Mouse (Mus musculus) central nervous system, embryonic 11.5 days (tissue): Measurements from ENCODE around the gene Dtwd1. TPM values are rescaled to one million over a fixed set of nuclear protein-coding genes. Genes with fewer than 3 reads are reported as not detected.

Experiments
- polyA plus RNA-seq: library from polyadenylated mRNA; depleted of rRNA; stranded (reverse); fragments of >200 nt; gene quantifications from 2 replicates; pipeline ENCODE4 v1.2.3, GENCODE M21; 2012; rRNA removed

Dtwd1 gene
- polyA plus RNA-seq = 13.8 and 17.8 TPM in 2 replicates

GRCm38 (mm10) chr2:126151855-126152571 is at the start of gene Dtwd1, which contains the start of gene Fam227b:
Dtwd1 (plus strand) TSS chr2:126152141.
Fam227b (minus strand) TSS chr2:126152004.

GRCm38 (mm10) chr2:126214800-126215199 is 62.9 kb downstream of the Dtwd1 start, which contains the start of gene Gm17555:
Gm17555 (plus strand) TSS chr2:126215100.

Other genes with a start within 250 kb of the Dtwd1 start
- gene Fgf7, start 117.5 kb upstream of the Dtwd1 start, polyA plus RNA-seq = 1.2 and 2.0 TPM in 2 replicates
- gene Fam227b, start 137 bp upstream of the Dtwd1 start, polyA plus RNA-seq = not detected in 2 replicates
- gene Gm17555, start 63.0 kb downstream of the Dtwd1 start, polyA plus RNA-seq = not detected in 2 replicates